Mouse (Mus musculus): ENCODE measurements around the gene Obscn. TPM values are rescaled to one million over a fixed set of nuclear protein-coding genes. Genes with fewer than 3 reads are reported as not detected.

Obscn gene
- total RNA-seq, 2 experiments from 2014 or later: 1,369 to 1,614 TPM

GRCm38 (mm10) chr11:58989166-58989565 is 147.0 kb downstream of the Obscn start:
- intact Hi-C loops (cut with DNase I): no loop called here
- DNase-seq: no peak

GRCm38 (mm10) chr11:58985299-58985917 is 150.8 kb downstream of the Obscn start:
- DNase-seq: no peak
- intact Hi-C loops (cut with DNase I): no loop called here

DNA sequence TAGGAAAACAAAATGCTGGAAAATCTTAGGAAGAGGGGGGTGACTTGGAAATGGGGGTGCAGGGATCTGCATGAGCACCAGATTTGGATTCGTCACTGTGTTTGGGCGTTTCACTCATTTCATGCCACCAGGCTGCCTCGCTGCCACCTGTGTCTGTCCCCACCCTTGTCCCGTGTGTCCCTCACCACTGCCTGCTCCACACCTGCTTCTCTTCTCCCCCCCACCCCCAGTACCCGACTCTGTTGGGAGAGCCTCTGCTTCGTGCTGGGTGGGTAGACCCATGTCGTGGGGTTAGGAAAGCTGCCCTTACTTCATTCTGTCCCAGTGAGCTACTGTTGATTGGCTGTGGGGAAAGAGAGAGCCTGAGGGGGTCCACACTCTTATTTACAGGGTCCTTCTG is 151.5 kb downstream of the Obscn start:
- intact Hi-C loops (cut with DNase I): no loop called here
- no peak for DNase-seq

GRCm38 (mm10) chr11:58983691-58984341 is 152.4 kb downstream of the Obscn start:
- intact Hi-C loops (cut with DNase I): no loop called here
- peak in 1 of 2 experiments; percentile 12 for DNase-seq

DNA sequence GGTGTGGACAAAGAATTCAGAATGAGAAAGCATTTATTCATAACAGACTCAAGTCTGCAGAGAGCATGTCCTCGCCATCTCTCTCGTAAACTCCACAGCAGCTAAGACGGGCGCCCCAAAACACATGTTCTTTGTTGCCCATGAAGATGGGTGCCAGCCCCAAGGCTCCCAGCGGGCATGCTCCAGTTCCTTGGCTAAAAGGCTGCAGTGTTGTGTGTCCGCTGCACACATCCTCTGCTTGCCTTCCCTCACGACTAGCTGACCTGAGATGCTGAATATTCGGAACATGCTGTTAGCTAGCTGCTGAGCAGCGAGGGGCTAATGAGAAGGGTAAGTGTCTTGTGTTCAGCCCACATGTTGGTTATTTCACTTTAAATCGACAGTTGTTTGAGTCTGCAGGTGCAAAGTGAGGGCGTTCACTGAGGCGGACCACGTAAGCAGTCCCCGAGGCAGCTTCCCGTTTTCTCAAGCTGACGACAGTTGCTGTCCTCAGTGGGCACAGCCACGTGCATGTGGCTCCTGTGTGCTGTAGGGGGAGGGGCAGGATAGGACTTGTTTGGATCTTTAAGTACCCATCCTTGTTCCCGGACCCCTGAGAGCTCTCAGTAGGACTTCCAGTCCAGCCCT is 153.6 kb downstream of the Obscn start:
- peak in 1 of 2 experiments; percentile 11 for DNase-seq
- intact Hi-C loops (cut with DNase I): no loop called here

- intact Hi-C loops (cut with DNase I): no loop called here
- peak; percentile 65 for DNase-seq
Measured at GRCm38 (mm10) chr11:58981541-58982447, 154.4 kb downstream of the Obscn start.

- intact Hi-C loops (cut with DNase I): no loop called here
Measured at GRCm38 (mm10) chr11:58980381-58980990, 155.7 kb downstream of the Obscn start.

GRCm38 (mm10) chr11:58979661-58980060 is 156.5 kb downstream of the Obscn start:
- DNase-seq: peak in 1 of 2 experiments; percentile 36
- intact Hi-C loops (cut with DNase I): no loop called here

More at GRCm38 (mm10) chr11:58980381-58980990, 155.7 kb downstream of the Obscn start:
- peak in 1 of 2 experiments; percentile 14 for DNase-seq

- DNase-seq: no peak
- intact Hi-C loops (cut with DNase I): no loop called here
Measured at GRCm38 (mm10) chr11:58979183-58979582, 157.0 kb downstream of the Obscn start.

DNA sequence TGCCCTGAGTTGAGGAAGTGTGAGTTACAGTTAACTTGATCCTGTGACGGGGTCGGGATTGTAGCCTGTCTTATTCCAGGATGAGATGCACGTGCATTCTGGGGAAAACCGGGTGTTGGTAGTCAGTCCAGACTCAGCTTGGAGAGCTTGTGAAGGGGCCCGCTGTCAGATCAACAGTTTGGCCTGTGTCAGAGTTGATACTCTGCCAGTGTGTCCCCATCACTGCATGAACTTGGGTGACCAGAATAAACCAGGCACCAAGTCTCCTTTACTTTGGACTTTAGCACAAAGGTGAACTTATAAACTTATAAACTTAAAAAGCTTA is 157.5 kb downstream of the Obscn start:
- intact Hi-C loops (cut with DNase I): no loop called here
- no peak for DNase-seq

- intact Hi-C loops (cut with DNase I): no loop called here
Measured at GRCm38 (mm10) chr11:58978027-58978705, 158.0 kb downstream of the Obscn start, which contains the start of gene Trim11. Trim11 (plus strand) TSS chr11:58978093.

DNA sequence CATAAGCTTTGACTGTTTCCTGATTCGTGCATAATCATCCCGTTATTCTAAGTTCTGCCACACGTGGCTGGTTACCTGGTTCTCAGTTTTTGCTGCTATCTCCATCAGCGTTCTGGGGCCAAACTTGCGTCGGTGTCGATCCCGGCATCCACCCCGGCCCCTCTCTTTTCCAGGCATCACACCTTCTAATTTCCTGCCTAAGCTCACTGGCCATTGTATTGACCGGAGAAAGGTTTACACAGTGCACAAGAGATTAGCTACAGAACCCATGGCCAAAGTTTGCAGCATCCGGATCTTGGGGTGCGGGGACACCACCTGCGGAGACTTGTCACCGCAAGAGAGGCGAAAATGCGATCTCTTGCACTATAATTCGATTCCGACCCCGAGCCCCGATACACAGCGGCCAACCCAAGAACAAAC is 158.6 kb downstream of the Obscn start:
- intact Hi-C loops (cut with DNase I): no loop called here
- DNase-seq: no peak

More at GRCm38 (mm10) chr11:58978027-58978705, 158.0 kb downstream of the Obscn start, which contains the start of gene Trim11:
- DNase-seq: peak in 1 of 2 experiments; percentile 62

GRCm38 (mm10) chr11:58977150-58977549 is 159.1 kb downstream of the Obscn start:
- DNase-seq: peak in 1 of 2 experiments; percentile 14
- intact Hi-C loops (cut with DNase I): no loop called here

DNA sequence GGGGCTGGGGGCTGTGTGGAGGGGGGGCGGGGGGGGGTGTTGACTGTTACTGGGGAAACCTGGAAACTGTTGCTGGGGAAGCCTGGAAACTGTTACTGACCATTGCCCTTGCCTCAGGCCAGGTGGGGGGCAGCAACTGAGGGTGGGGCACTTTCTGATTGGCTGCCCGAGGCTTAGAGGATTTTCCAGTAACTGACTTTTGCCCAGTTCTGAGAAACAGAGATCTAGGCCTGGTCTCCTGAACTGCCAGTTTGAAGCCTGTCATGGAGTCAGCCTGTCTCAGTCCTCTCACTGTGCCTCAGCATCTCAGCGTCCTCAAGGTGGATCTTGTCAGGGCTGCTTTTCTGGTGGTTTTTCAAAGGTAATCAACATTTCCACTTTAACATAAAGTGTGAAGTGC is 161.8 kb downstream of the Obscn start:
- DNase-seq: no peak

DNA sequence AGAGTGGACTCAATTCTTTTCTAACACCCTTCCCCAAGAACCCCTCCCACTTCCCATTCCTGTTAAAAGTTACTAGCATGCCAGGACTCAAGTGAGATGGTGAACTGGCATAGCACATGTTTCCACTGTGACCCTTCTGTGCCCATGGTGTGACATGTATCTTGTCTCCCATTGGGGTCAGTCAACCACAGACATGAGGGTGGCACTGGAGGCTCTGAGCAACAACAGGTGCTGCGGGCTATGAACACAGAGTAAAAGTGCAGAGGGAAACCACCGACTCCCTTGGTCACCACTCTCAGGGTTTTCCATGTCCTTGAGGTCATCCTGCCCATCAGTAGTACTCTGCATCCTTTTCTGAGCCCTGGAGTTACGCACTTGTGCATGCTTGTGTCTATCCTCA is 164.4 kb downstream of the Obscn start:
- intact Hi-C loops (cut with DNase I): no loop called here
- DNase-seq: no peak

More for the DNA sequence above, 161.8 kb downstream of the Obscn start:
- intact Hi-C loops (cut with DNase I): no loop called here

DNA sequence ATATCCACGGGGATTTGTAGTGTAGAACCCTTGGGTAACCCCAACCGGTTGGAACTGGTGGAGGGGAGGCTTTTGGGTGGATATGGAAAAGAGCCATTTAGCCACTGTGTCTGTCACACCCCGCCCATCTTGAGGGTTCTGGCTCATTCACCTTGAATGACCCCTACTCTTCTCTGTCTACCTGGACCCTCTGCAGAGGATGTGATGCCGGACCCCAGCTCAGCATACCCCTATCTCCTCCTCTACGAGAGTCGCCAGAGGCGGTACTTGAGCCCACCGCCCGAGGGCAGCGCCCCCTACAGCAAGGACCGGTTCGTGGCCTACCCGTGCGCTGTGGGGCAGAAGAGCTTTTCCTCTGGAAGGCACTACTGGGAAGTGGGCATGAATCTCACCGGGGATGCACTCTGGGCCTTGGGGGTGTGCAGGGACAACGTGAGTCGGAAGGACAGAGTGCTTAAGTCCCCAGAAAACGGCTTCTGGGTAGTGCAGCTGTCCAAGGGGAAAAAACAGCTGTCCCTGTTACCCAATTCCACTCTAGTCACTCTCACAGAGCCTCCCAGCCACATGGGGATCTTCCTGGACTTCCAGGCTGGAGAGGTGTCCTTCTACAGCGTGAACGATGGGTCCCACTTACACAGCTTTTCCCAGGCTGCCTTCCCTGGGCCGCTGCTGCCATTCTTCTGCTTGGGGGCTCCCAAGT is 165.2 kb downstream of the Obscn start:
- no peak for DNase-seq
- intact Hi-C loops (cut with DNase I): no loop called here

- intact Hi-C loops (cut with DNase I): no loop called here
- no peak for DNase-seq
Measured at GRCm38 (mm10) chr11:58969659-58970058, 166.5 kb downstream of the Obscn start.

DNA sequence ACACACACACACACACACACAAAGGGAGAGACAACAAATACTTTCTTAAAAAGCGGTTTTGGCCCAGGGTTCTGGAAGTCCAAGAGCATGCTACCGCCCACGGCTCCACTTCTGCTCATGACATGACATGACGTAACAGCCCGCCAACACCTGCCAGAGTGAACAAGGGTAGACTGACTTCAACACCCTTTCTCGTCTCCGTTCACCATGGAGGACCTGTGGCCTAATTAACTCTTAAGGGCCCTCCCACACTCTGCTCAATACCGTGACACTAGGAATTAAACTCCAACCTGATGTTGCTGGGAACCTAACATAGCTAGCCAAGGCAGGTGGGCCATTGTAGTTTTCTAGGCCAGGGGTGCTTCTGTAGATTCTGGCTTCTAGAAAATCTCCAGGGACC is 167.2 kb downstream of the Obscn start:
- intact Hi-C loops (cut with DNase I): no loop called here
- DNase-seq: no peak

GRCm38 (mm10) chr11:58968551-58968950 is 167.7 kb downstream of the Obscn start:
- no peak for DNase-seq
- intact Hi-C loops (cut with DNase I): no loop called here

All from gastrocnemius, postnatal 36 days (tissue).